Mouse (Mus musculus) T-helper 1 cell (primary cell): ENCODE measurements around the gene Gpr146.

Source experiments
- in situ Hi-C: fragments of 300-600 bp; cut with MboI, MseI; formaldehyde crosslinking; loops from one replicate; pipeline ENCODE4 v1.15.1; 2025; ENCODE audit warnings: high pct_unique_total_duplicates

Gpr146 gene

GRCm38 (mm10) chr5:139397959-139398753, 20.7 kb downstream of the Gpr146 start:
- in situ Hi-C loops, result no loop called here

DNA sequence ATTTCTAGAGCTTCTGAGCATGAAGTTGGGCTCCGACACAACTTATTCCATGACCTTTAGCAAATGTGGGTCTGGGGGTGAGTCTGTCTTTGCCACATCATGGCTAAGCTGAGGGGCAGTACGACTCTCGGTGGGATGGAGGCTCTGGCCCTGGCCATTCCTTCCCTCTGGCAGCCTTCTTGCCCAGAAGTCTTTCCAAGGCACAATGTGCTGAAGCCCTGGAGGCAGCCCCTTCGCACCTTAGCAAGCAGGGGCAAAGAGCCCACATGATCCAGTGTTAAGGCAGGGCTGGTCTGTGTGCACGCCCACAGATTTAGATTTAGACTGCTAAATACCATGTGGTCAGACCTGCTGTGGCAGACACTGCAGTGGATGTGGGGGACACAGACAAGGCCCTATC, 21.3 kb downstream of the Gpr146 start:
- in situ Hi-C loops, result no loop called here

- in situ Hi-C loops, result loop anchor here (5.0 kb wide), 1 partner anchor 38 kb away; no protein-coding TSS in a partner anchor
Observed at GRCm38 (mm10) chr5:139399991-139400390, 22.5 kb downstream of the Gpr146 start.

- in situ Hi-C loops, result loop anchor here (5.0 kb wide), 1 partner anchor 40 kb away; no protein-coding TSS in a partner anchor
Observed at GRCm38 (mm10) chr5:139402106-139402505, 24.6 kb downstream of the Gpr146 start.

- in situ Hi-C loops, result loop anchor here (5.0 kb wide), 1 partner anchor 41 kb away; no protein-coding TSS in a partner anchor
Observed at GRCm38 (mm10) chr5:139403692-139404260, 26.3 kb downstream of the Gpr146 start.

DNA sequence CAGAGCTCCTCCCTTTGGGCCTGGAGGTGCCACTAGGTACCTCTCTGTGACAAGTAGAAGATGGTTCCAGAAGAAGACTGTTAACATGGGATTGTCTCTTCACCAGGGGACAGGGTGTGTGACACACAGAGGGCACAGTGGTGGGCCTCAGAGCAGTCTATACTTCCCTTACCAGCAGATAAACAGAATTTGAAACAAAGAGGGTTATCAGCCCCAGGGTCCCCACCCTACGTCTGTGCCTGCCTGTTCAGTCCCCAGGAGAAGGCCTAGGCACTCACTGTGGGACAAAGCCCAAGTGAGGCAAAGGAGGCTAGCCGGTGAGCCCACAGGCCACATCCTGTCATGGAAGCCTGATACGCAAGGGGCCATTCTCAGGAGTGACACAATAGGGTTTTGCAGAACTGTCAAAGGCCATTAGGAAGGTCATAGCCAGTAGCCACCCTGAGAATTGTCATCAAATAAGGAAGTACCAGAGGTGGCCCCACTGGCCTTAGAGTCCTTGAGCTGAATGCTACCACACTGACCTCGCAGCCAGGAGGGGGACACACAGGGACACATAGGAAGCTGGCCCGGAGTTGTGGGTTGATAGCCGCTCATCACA, 27.4 kb downstream of the Gpr146 start, which contains the start of gene C130050O18Rik:
Gene C130050O18Rik (plus strand): TSS at position 480 of the 601 bp plus-strand sequence.
- in situ Hi-C loops, result loop anchor here (5.0 kb wide), 1 partner anchor 43 kb away; no protein-coding TSS in a partner anchor

DNA sequence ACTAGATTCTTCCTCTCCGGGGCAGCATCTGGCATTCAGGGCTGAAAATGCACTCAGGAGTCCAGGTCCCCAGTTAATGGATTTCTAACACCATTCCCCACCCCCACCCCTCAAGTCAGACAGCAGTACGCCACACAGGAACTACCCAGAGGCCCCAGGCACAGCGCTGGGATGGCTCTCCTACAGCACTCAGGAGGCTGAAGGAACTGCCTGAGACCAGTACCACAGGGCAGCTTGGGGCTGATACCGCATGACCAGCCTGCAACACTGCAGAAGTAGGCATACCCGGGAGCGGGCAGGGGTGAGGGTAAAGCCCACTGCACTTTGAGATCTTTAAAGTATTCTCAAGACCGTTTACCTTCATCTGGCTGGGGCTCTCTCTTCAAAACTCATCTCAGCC, 28.0 kb downstream of the Gpr146 start:
- in situ Hi-C loops, result no loop called here

DNA sequence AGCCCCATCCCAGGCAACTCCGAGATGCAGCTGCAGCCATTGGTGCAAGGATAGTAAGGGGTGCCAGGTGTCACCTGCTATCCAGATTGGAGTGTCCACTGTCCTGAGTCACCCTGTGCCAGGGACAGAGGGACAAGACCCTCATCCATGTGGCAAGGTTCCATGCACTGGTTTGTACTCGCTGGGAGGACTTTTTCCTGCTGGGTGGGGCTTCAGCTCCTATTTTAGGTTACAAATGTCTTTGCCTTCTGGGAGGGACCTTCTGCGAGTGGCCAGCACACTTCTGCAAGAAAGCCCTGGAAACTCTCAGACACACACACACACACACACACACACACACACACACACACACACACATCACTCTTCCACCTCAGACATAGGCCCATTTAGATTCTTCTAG, 28.5 kb downstream of the Gpr146 start:
- in situ Hi-C loops, result no loop called here

DNA sequence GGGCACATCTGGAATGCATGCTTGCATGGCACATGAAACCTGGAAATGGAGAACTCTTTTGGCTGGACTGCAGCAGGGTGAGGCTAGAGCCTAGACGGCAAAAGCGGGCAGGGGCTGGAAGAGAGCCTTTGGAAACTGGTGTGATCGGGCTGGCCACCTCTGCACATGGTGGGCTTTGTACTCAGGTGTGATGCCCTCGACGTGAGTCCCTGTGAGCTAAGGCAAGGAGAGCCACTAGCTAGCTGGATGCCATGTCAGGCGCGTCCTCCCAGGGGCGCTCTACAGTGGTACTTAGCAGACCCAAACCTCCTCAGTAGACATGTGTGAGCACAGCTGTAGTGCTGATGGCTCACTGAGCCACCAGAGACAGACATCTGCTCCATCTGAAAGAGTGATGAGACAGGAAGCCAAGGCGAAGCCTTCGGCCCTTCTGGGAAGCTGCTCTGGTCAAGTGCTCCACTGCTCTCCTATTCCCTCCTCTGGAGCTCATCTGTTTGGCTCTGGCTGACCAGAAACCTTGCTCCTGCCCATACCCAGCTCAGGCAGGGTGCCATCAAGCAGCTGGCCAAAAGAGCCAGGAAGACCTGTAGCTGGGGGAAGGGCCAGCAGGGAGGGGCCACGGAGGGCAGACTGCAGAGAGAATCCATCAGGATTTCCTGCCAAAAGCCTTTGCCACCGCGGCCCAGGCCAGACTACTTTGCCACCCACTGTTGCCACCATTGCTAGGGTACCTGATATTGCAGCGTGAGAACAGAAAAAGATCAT, 29.8 kb downstream of the Gpr146 start:
- in situ Hi-C loops, result no loop called here

DNA sequence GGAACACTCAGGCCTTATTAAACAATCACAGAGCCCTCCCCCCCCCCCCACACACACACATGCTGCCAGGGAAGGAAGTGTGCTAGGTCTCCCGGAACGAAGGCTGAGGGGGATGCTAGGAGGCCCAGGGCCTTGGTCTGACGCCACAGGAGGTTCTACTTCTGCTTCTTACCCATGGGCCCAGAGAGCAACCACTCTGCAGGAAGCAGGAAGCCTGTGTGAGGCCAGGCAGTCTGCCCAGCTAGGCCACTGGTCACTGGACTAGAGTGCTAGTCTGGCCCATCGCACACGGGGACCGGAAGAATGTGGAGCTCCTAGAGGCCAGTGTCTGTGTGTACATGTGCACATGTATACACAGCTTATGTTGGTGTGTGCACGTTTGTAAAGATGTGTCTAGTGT, 31.0 kb downstream of the Gpr146 start:
- in situ Hi-C loops, result no loop called here

DNA sequence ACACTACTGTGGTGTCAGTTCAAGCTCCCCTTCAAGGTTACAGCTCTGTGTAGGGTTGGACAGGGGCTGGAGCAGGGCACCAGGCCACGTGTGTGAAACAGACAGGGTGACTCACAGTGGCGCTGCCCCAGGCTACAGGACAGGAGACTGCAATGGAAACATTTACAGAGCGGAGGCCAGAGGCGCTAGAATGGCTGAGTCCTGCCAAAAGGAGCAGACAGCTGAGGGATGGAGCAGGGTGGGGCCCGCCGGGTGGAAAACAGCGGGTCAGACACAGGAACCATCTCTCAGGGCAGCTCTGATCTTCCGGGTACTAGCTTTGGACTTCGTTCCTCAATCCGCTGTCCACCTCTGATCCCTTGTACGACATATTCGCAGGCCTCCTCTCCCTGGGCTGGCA, 31.9 kb downstream of the Gpr146 start:
- in situ Hi-C loops, result no loop called here

DNA sequence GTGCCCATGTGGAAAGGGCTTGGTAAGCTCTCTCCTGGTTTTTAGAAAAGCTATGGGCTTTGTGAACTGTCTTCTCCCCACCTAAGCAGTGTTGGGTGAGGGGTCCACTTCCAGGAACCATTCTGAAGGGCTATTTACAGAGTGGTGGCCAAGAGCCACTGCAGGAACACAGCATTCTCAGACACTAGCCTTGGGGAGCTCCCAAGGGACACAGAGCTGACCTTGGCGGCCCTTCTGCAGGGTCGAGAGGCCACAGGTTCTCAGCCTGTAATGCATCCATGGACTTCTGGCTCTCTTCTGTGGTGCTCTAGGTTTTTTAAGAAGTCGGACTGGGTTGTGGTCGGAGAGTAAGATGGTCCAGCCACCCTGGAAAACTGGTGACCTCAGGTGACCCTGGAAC, 32.6 kb downstream of the Gpr146 start:
- in situ Hi-C loops, result no loop called here

GRCm38 (mm10) chr5:139411117-139411516, 33.6 kb downstream of the Gpr146 start:
- in situ Hi-C loops, result no loop called here

GRCm38 (mm10) chr5:139411665-139412314, 34.3 kb downstream of the Gpr146 start:
- in situ Hi-C loops, result no loop called here

- in situ Hi-C loops, result no loop called here
Observed at GRCm38 (mm10) chr5:139413545-139413944, 36.0 kb downstream of the Gpr146 start.

DNA sequence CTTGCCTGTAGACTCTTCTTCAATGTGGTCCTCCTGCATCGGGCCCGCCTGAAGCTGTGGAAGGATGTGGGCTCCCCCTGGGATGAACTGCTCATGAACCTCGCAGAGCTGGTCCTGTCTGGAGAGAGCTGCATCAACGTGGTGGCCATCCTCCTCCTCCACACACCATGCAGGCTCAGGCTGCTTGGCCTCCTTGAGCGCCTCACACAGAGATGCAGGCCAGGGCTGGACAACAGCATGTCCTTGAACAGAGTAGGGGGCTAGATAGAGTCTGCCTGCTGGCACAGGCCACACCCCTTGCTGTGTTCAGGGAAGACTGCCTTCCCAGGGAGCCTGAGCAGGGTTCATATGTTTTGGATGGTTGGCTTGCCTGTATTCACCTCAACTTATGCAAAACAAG, 37.5 kb downstream of the Gpr146 start:
- in situ Hi-C loops, result no loop called here

DNA sequence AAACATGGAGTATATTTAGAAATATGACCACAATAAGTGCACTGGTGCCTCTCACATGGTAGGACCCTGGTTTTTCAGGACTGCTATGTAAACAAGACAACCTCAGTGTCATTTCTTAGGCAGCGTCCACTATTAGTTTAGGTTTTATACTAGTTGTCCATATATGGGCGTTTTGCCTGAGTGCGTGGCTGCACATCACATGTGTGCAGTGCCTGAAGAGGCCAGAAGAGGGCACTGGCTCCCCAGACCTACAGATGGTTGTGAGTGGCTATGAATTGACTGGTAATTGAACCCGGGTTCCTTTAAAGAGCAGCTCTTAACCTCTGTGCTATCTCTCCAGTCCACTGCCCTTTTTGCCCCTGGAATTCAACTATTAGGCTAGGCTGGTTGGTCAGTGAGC, 39.4 kb downstream of the Gpr146 start:
- in situ Hi-C loops, result no loop called here

- in situ Hi-C loops, result no loop called here
Observed at GRCm38 (mm10) chr5:139417480-139417879, 40.0 kb downstream of the Gpr146 start.

GRCm38 (mm10) chr5:139418110-139418509, 40.6 kb downstream of the Gpr146 start:
- in situ Hi-C loops, result no loop called here

DNA sequence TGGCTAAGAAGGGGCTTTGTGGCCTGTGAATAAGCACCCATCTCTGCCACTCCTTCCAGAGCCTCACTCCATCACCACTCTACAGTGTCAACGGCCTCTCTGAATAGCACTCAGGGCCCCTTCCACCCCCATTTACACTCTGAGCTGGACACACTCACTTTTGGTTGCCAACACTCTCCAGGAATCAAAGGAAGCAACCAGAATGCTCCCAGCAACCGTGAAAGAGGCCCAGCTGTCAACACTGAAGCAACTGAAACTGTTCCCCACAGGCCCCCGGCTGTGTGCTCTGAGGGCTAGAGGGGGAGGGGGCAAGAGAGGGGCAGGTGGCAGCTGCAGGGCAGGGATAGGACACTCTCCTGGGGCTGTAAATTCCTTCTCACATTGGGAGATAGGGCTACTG, 41.1 kb downstream of the Gpr146 start:
- in situ Hi-C loops, result no loop called here
